In genomic region chr16:13022875-13023274, GRCm38 (mm10) we compare ENCODE assay signal across 8 mouse cellular contexts.
DNase-seq lines count a peak whose midpoint lies in the region; ATAC-seq lines count a peak whose summit lies in the region.

No protein-coding gene starts in this region.

- ATAC-seq in frontal cortex, adult (ENCODE audit: low TSS enrichment) = no peak

- DNase-seq in cerebellum, postnatal 14 days = peak; percentile 22 to 34
- DNase-seq in cerebellum, adult 9-11 months = no peak
- peak; percentile 26 for DNase-seq in left cerebral cortex, postnatal 4 days
- no peak for DNase-seq in left cerebral cortex, adult 8-10 months (ENCODE audit: low spot score in 2 of 2)
- peak; percentile 59 to 84 for DNase-seq in adrenal gland, postnatal 36 days
- peak; percentile 15 for DNase-seq in lung, postnatal 10 days
- DNase-seq in cerebellum, postnatal 4 days (ENCODE audit: low spot score in 2 of 2) = no peak

- intact Hi-C loops in left cerebral cortex, postnatal 4 days (cut with DNase I) = no loop called here

Comparison
In these comparisons a context has a peak if more than half of its experiments do, and no peak if none do; other contexts are left out.
1. DNase-seq: peak in cerebellum, postnatal 14 days (2 of 2), left cerebral cortex, postnatal 4 days (single experiment), adrenal gland, postnatal 36 days (2 of 2) and lung, postnatal 10 days (single experiment); none in cerebellum, adult 9-11 months (single experiment), left cerebral cortex, adult 8-10 months (0 of 2) and cerebellum, postnatal 4 days (0 of 2).